Mouse (Mus musculus) right cerebral cortex, postnatal 36 days (tissue): ENCODE data around the gene Bnc2.

Source experiments
- DNase-seq, 2 experiments: peaks; one replicate each; pipeline ENCODE4 v3.0.0; 2022; ENCODE audit warnings: low spot score in 2 of 2, mixed read lengths in 1 of 2

Bnc2 gene

DNA sequence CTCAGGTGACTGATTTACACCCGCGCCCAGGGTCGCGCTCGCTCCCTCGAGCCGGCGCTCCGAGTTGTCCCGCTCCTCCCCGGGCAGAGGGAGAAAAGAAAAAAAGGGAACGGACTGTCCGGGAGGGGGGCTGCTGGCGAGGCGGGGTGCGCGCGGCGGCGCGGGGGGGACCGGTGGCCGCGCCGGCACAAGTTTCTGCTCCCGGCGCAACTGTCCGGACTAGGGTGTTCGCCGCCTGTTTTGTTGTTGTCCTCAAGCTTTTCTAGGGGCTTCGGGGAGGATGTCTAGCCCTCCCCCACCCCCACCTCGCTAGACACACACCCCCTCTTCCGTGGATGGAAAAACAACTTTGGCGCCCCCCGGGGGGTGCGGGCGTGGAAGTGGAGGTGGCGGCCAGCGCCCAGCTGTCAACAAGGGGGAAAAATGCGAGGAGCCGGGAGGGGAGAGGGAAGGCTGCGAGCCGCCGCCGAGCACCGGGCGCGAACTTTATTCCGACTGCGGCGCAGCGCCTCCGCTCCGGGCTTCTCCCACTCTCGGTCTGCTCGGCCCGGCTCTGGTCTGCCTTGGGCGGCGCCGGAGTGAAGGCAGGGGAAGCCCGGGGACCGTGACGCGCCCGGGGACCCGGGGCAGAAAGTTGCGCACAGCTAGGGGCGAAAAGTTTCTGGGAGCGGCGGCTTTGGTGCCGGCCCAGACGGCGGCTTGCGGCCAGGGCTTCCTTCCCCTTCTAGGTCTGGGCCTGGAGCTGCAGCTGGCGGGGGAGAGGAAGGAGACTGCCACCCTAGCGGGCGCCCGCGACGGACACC is at the start of gene Bnc2:
Bnc2 (minus strand) TSS at position 105 of the 803 bp plus-strand sequence.
- DNase-seq: no peak

- no peak for DNase-seq
Observed at GRCm38 (mm10) chr4:84707961-84708360, 32.9 kb upstream of the Bnc2 start.

GRCm38 (mm10) chr4:84685521-84686366 is 10.7 kb upstream of the Bnc2 start:
- DNase-seq: no peak

DNA sequence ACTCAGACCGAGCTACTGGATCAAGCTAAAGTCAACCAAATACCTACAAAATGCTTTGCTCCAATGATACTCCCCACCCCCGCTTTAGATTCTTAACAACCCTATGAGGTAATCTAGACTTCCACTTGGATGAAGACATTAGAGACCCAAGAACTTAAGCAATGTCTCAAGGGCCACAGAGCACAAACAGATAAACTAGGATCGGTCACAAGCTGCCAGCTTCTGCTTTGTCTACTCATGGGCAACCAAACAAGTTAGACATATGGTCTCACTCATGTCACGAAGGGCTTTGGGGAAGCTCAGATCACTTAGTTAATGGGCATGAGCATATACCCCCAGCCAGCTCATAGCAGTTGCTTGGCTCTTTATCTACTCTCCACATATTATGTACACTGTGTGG is 9.9 kb upstream of the Bnc2 start:
- DNase-seq: no peak

- no peak for DNase-seq
Observed at GRCm38 (mm10) chr4:84675974-84676315, 870 bp upstream of the Bnc2 start.

GRCm38 (mm10) chr4:84674318-84675170 is 531 bp downstream of the Bnc2 start:
- DNase-seq: no peak

DNA sequence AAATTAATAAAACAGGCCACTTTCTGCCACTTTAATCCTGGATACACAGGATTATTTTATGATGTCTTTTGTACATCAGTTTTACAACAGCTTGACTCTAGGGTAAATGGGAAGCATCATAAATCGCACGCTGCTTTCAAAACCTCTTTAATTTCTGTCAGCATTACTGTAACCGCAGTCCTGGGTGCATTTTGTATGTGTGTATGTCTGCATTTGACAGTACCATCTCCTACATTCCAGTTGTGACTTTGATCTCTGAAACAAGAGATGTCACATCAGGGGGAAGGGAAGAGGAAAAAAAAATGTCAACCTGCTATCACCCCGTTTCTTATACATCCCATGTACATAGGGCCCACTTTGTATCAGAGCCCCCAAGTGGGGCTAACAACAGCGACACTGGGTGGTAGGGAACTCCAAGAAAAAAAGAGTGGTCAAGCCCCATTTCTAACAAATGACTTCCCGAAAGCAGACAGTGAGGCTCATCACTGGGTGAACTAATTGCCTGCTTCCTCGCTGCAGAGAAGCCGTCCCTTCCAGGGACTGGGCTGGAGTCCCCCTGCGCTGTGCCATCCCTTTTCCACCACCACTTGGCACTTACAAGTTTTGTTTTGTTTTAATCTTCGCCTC is 1.3 kb downstream of the Bnc2 start:
- no peak for DNase-seq

DNA sequence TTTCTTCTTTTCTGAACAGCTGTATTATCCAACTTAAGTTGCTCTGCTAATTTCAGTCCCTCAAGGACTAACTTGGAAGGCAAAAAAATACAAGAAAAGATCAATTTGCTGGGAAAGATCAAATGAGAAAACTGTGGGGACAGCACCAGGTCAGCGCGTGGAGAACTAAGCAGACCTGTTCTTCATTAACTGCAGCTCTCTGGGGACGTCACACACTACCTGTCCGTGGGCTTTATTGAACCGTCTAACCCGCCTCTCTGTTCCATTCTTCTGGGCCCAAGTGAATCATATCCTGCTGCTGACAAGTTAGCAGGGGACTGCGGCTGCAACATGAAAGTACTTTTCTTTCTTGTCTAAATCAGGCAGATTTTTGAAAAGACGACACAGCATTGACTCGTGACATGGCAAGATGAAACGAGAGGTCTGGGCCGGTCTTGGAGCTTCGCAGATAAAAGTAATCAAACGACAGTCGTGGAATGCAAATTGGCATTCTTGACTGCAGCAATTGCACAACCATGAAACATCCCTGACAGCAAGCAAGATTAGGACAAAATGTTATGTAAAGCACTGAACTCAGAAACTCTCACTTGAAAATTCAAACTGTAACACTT is 2.8 kb downstream of the Bnc2 start:
- DNase-seq: no peak

- DNase-seq: no peak
Observed at GRCm38 (mm10) chr4:84670996-84671395, 4.1 kb downstream of the Bnc2 start.

DNA sequence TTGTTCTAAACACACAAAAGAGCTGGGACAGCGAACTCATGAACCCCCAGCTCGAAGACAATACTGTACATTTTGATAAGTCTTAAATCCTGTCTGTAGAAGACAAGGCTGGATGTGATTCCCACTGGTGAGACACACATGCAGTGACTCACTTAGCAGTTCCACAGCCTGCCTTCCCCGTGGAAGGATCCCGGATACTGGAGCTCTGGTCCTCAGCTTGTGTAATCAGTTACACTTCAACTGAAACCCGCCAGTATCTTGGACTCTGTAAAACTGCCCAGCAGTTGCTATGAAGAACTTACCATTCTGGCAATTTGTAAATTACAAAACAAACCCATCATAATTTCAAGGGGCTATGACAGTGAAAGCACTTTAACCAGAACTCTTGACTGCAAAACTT is 5.4 kb downstream of the Bnc2 start:
- DNase-seq: no peak

GRCm38 (mm10) chr4:84668949-84669605 is 6.0 kb downstream of the Bnc2 start:
- DNase-seq: no peak

DNA sequence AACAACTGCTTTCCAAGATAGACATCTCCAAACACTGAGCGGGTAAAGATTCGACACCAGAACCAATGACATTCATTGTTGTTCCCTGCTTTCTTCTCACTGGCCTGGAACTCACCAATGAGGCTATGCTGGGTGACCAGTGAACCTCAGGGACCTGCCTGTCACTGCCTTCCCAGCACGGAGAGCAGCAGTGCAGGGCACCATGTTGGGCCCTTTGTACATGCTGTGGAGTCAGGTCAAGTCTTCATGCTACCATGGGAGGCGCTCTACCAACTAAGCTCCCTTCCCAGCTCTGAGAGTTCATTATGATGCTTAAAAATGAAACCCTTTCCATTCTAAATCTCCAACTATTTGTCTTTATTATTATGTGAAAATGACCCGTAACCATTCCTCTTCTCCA is 6.8 kb downstream of the Bnc2 start:
- DNase-seq: no peak

DNA sequence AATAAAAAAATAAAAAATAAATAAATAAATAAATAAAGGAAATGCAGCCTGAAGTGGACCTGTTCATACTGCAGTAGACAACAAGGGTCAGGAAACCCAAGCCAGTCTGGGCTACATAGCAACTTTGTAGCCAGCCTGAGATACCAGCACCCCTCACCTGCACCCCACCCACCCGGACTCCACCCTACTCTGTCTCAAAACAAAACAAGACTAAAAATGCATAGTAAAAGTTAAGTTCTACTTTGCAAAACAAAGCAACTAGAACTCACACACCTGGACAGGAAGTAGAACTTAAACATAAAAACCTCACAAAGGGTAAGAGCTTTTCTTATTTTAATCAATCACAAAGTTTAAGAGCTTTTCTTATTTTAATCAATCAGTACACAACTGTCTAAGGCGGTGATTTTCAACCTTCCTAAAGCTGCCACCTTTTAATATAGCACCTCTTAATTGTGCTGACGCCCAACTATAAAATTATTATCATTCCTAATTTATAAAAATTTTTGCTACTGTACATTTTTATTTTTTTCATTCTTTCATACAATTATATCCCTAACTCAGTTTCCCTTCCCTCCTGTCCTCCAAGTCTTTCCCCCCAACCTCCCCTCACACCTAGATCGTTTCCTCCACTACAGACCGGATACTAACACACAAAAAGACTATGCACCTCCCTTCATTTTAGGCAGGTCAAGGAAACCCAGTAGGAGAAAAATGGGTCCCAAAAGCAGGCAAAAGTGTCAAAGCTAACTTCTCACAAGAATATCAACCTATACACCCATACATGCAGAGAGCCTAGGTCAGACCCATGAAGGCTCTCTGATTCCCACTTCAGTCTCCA is 12.6 kb downstream of the Bnc2 start:
- no peak for DNase-seq

DNA sequence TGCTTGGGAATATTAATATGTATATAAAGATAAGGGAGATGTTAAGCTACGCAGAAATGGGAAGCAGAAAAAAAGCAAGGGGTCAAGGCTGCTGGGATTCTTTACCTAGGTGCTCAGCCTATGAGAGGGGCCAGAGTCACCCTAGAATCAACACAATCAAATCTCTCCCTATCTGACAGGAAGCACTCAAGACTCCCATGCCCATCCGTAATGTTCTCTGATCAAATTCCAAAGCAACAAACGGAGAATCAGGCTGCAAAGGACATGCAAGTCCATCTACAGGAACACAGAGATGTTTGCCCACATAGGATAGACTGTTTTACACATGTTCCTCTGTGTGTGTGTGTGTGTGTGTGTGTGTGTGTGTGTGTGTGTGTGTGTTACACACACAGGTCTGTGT is 13.7 kb downstream of the Bnc2 start:
- DNase-seq: no peak

DNA sequence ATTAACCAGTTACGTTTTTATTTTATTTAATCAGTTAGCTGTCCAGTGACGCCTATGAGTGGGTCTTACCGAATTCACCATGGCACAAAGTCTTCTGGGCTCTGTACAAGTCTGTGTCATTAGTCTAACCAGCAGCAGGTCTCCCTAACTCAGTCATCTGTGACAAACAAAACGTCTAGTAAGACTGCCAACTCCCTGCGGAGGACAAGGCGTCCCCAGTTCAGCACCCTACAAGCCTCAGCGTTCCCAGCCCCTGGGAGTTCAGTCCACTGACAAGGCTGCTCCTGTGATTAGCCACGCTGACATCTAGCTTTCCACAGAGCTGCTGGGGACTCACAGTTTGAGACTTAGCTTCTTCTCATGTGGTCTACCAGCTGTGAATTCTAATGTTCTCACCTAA is 23.3 kb downstream of the Bnc2 start:
- no peak for DNase-seq

DNA sequence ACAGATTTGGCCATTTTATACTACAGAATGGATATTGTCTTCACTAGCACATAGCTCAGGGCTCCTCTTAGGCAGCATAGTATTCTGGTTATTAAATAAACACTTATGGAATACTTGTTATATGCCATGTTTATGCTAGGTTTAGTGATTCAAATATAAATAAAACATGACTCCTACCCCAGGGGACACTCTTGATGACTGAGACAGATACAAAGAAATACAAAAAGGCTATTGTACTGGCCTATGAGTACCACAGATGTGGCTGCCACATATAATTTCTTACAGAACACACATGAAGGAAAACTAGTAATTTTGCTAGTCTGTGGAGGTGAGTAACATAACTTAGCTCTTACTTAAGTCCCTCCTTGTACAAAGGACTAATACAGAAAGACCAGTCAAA is 28.5 kb downstream of the Bnc2 start:
- no peak for DNase-seq

- no peak for DNase-seq
Observed at GRCm38 (mm10) chr4:84639166-84639565, 35.9 kb downstream of the Bnc2 start.

DNA sequence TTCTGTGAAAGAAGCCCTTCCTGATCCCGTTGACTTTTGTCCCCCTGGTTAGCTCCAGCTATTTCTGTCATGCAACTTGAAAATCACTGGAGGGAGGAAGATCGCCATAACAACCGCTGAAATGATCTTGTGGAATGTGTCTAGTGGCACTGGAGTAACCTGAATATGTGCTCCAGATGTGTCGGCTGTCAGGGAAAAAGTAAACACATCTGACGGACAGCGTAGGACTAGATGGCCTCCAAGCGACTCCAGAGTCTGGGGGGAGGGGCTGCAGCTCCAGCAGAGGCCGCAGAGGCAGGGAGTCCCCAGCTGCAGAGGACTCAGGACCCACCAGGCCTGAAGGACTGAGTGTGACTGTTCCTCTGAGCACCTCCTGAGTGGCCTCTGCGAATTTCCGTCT is 37.4 kb downstream of the Bnc2 start:
- no peak for DNase-seq

DNA sequence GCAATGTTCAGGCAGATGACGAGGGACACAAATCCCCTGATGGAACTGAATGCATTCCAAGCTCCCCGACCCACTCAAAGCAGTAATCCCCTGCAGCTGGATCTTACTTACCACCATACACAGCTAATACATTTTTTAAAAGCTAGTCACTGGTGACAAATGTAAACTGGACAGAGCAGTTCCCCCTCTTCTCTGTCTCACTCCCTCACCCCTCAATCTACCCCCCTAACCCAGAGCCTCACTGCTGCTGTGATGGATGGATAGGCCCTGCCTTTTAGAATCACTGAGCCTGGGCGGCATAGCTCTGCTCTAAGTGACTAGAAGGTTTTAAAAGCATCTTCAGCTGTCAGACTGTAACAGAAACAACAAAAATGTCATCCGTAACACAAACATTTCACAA is 40.3 kb downstream of the Bnc2 start:
- DNase-seq: no peak

- DNase-seq: no peak
Observed at GRCm38 (mm10) chr4:84633991-84634390, 41.1 kb downstream of the Bnc2 start.
